ENCODE assay signal across 26 mouse cellular contexts in the genomic region with DNA sequence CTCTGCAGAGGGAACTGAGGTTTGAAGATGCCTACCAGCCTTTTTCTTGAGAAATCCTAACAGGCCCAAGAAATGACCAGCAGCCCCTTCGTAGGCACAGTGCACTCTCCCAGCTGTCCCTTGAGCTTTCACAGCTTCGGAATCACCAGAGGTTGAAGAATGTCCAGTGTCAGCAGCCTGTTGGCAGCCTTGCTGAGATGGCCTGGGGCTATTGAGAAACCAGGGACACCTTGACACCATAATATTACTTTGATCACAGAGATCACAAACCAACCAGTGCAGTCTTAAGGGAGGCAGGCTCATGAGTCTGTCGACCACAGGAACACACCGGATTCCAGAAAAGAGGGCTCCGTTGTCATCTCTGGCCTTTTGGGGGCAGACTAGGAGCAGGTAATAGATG. TPM values are rescaled to one million over a fixed set of nuclear protein-coding genes. Genes with fewer than 3 reads are reported as not detected.
DNase-seq lines count a peak whose midpoint lies in the region; ATAC-seq and TF ChIP-seq lines count a peak whose summit lies in the region.
"Had no signal": no experiment of that assay in that cellular context is flagged by ENCODE, and none has a peak within 500 bp of the region (broad histone marks: within the 10 kb centered on the region; RNA-seq: fewer than 3 reads in every experiment).

No protein-coding gene starts in this region.

- DNase-seq in liver, adult 2 months (ENCODE audit: extremely low read depth, low read depth, low spot score), result peak; percentile 62
- DNase-seq in MEL (ENCODE audit: low read depth, low spot score), result no peak
- DNase-seq in splenic B cell, adult 2 months (ENCODE audit: low read depth, low spot score), result peak; percentile 15
- no peak for DNase-seq in lung, postnatal 0 days (ENCODE audit: low spot score)
- DNase-seq in cerebellum, postnatal 10 days, result no peak
- DNase-seq: adrenal gland, postnatal 25 days; cerebellum, adult 9-10 months; heart, adult 18-20 months; heart, postnatal 36 days; layer of hippocampus, postnatal 36 days; right cerebral cortex, postnatal 14 days; spleen, adult 18-20 months; thymus, adult 2 months had no signal

- no peak for ATAC-seq in intestine, embryonic 16.5 days
- no peak for ATAC-seq in intestine, embryonic 15.5 days
- no peak for ATAC-seq in liver, embryonic 12.5 days
- no peak for ATAC-seq in lung, postnatal 0 days
- ATAC-seq: midbrain, embryonic 15.5 days had no signal

- H3K4me3 ChIP-seq in intestine, embryonic 16.5 days (ENCODE audit: low read length), result no peak overlapping the region
- no peak overlapping the region for H3K4me3 ChIP-seq in intestine, embryonic 15.5 days (replicated peaks)
- H3K4me3 ChIP-seq in liver, adult 2 months (ENCODE audit: insufficient read depth, low read depth, low read length), result no peak overlapping the region
- H3K4me3 ChIP-seq in liver, embryonic 12.5 days, result no peak overlapping the region
- no peak overlapping the region for H3K4me3 ChIP-seq in MEL (ENCODE audit: control insufficient read depth in 1 of 2, insufficient read depth in 1 of 2, low read depth in 2 of 2, low read length in 2 of 2)
- no peak overlapping the region for H3K4me3 ChIP-seq in lung, postnatal 0 days (ENCODE audit: low read depth, low read length)
- H3K4me3 ChIP-seq: embryonic facial prominence, embryonic 10.5 days; forebrain, embryonic 12.5 days; hindbrain, embryonic 13.5 days; layer of hippocampus, adult 2 months; limb, embryonic 15.5 days; midbrain, embryonic 15.5 days; neural tube, embryonic 12.5 days had no signal

- H3K36me3 ChIP-seq in intestine, embryonic 16.5 days (ENCODE audit: control insufficient read depth, insufficient read depth, low read length), result no peaks in the 10 kb centered on the region
- H3K36me3 ChIP-seq in intestine, embryonic 15.5 days, result no peaks in the 10 kb centered on the region
- no peaks in the 10 kb centered on the region for H3K36me3 ChIP-seq in liver, adult 2 months (ENCODE audit: control insufficient read depth, insufficient read depth, low read length)
- no peaks in the 10 kb centered on the region for H3K36me3 ChIP-seq in liver, embryonic 12.5 days
- H3K36me3 ChIP-seq in MEL (ENCODE audit: control insufficient read depth in 1 of 2, insufficient read depth in 2 of 2, low read length in 2 of 2), result no peaks in the 10 kb centered on the region
- H3K36me3 ChIP-seq in splenic B cell, adult 2 months (ENCODE audit: control insufficient read depth, insufficient read depth, low read length, poor library complexity, severe bottlenecking), result no peaks in the 10 kb centered on the region
- no peaks in the 10 kb centered on the region for H3K36me3 ChIP-seq in lung, postnatal 0 days (ENCODE audit: insufficient read depth, low read length)
- H3K36me3 ChIP-seq: embryonic facial prominence, embryonic 10.5 days; forebrain, embryonic 12.5 days; hindbrain, embryonic 13.5 days; limb, embryonic 15.5 days; midbrain, embryonic 15.5 days; neural tube, embryonic 12.5 days had no signal

- TF ChIP-seq CTCF in liver, adult 2 months (IDR thresholded peaks at IDR 0.05; ENCODE audit: low read depth, low read length), result no peak
- peak in 1 of 3 experiments; percentile 8; a peak in 1 of 6 replicates for TF ChIP-seq CTCF in MEL (IDR thresholded peaks at IDR 0.05 in 2 of 3, conservative IDR thresholded peaks at IDR 0.05 in 1 of 3; ENCODE audit: control insufficient read depth in 1 of 3, insufficient read depth in 1 of 3, low read depth in 2 of 3, low read length in 3 of 3, poor library complexity in 1 of 3, severe bottlenecking in 1 of 3)
- TF ChIP-seq CTCF in lung, postnatal 0 days (IDR thresholded peaks at IDR 0.05), result no peak

- H3K4me1 ChIP-seq in intestine, embryonic 16.5 days (ENCODE audit: control insufficient read depth, insufficient read depth, low read length), result peaks cover 13% of the 10 kb centered on the region
- peaks cover 5% of the 10 kb centered on the region; the same call in 1 of the 2 replicates for H3K4me1 ChIP-seq in intestine, embryonic 15.5 days (replicated peaks)
- peaks cover 9% of the 10 kb centered on the region for H3K4me1 ChIP-seq in liver, adult 2 months (ENCODE audit: control insufficient read depth, insufficient read depth, low read length)
- peaks cover 13% of the 10 kb centered on the region for H3K4me1 ChIP-seq in liver, embryonic 12.5 days
- H3K4me1 ChIP-seq in MEL (ENCODE audit: control insufficient read depth in 1 of 2, insufficient read depth in 2 of 2, low read length in 2 of 2), result no peaks in the 10 kb centered on the region
- H3K4me1 ChIP-seq in lung, postnatal 0 days (ENCODE audit: insufficient read depth, low read depth, low read length), result no peaks in the 10 kb centered on the region; the same call in 1 of the 2 replicates
- H3K4me1 ChIP-seq: forebrain, embryonic 12.5 days; hindbrain, embryonic 13.5 days; midbrain, embryonic 15.5 days had no signal

- 0 out of 2 replicates have a peak overlapping the region, but pooled peaks have one; percentile 10 for H3K9ac ChIP-seq in intestine, embryonic 16.5 days (ENCODE audit: low read depth, low read length)
- no peak overlapping the region for H3K9ac ChIP-seq in intestine, embryonic 15.5 days
- H3K9ac ChIP-seq in liver, adult 2 months (ENCODE audit: low read depth, low read length), result no peak overlapping the region
- H3K9ac ChIP-seq in liver, embryonic 12.5 days, result no peak overlapping the region
- no peak overlapping the region for H3K9ac ChIP-seq in MEL (ENCODE audit: control insufficient read depth, low read depth, low read length, poor library complexity, severe bottlenecking)
- no peak overlapping the region for H3K9ac ChIP-seq in lung, postnatal 0 days (replicated peaks; ENCODE audit: low read depth)
- H3K9ac ChIP-seq: forebrain, embryonic 12.5 days; hindbrain, embryonic 13.5 days; limb, embryonic 15.5 days; midbrain, embryonic 15.5 days; neural tube, embryonic 12.5 days had no signal

- no peak for TF ChIP-seq EP300 in MEL (IDR thresholded peaks at IDR 0.05; ENCODE audit: low read depth in 1 of 2, low read length in 2 of 2)
- no peak for TF ChIP-seq EP300 in lung, postnatal 0 days (IDR thresholded peaks at IDR 0.05)

- no peak for TF ChIP-seq POLR2A in liver, adult 2 months (IDR thresholded peaks at IDR 0.05; ENCODE audit: extremely low read depth, insufficient read depth, low read length)
- TF ChIP-seq POLR2A in MEL (IDR thresholded peaks at IDR 0.05; ENCODE audit: control insufficient read depth in 1 of 2, insufficient read depth in 1 of 2, low read depth in 1 of 2, low read length in 2 of 2, poor library complexity in 1 of 2), result no peak

- WGBS in intestine, embryonic 16.5 days, result 75% methylated on average over 5 of the region's 5 CpGs
- 72% methylated on average over 5 of the region's 5 CpGs for WGBS in intestine, embryonic 15.5 days
- WGBS in liver, adult 2 months, result 55% methylated on average over 5 of the region's 5 CpGs
- WGBS in liver, embryonic 12.5 days (ENCODE audit: insufficient replicate concordance), result 60% methylated on average over 5 of the region's 5 CpGs
- 70% methylated on average over 5 of the region's 5 CpGs for WGBS in lung, postnatal 0 days

- H3K27me3 ChIP-seq in intestine, embryonic 16.5 days (replicated peaks; ENCODE audit: control insufficient read depth, insufficient read depth, low read length), result no peaks in the 10 kb centered on the region
- no peaks in the 10 kb centered on the region for H3K27me3 ChIP-seq in intestine, embryonic 15.5 days (replicated peaks)
- H3K27me3 ChIP-seq in liver, adult 2 months (ENCODE audit: control insufficient read depth, insufficient read depth, low read length), result no peaks in the 10 kb centered on the region
- no peaks in the 10 kb centered on the region; the same call in 1 of the 2 replicates for H3K27me3 ChIP-seq in liver, embryonic 12.5 days (replicated peaks)
- H3K27me3 ChIP-seq in MEL (ENCODE audit: control insufficient read depth in 1 of 2, insufficient read depth in 2 of 2, low read length in 2 of 2), result peaks cover 0 to 2% of the 10 kb centered on the region in 2 experiments; a peak in 1 of 4 replicates
- H3K27me3 ChIP-seq in splenic B cell, adult 2 months (ENCODE audit: control insufficient read depth, insufficient read depth, low read length, poor library complexity, severe bottlenecking), result no peaks in the 10 kb centered on the region
- H3K27me3 ChIP-seq in lung, postnatal 0 days (replicated peaks; ENCODE audit: insufficient read depth, low read length), result no peaks in the 10 kb centered on the region
- H3K27me3 ChIP-seq: forebrain, embryonic 12.5 days; hindbrain, embryonic 13.5 days; limb, embryonic 15.5 days; midbrain, embryonic 15.5 days; neural tube, embryonic 12.5 days had no signal

- no peaks in the 10 kb centered on the region for H3K9me3 ChIP-seq in intestine, embryonic 16.5 days (ENCODE audit: control insufficient read depth, low read length)
- H3K9me3 ChIP-seq in intestine, embryonic 15.5 days, result no peaks in the 10 kb centered on the region
- H3K9me3 ChIP-seq in liver, embryonic 12.5 days (replicated peaks), result no peaks in the 10 kb centered on the region
- no peaks in the 10 kb centered on the region for H3K9me3 ChIP-seq in MEL (replicated peaks; ENCODE audit: insufficient read depth, low read length)
- H3K9me3 ChIP-seq in lung, postnatal 0 days (ENCODE audit: low read length), result no peaks in the 10 kb centered on the region
- H3K9me3 ChIP-seq: embryonic facial prominence, embryonic 10.5 days; forebrain, embryonic 12.5 days; hindbrain, embryonic 13.5 days; limb, embryonic 15.5 days; midbrain, embryonic 15.5 days; neural tube, embryonic 12.5 days had no signal

- peak; percentile 1 for TF ChIP-seq RAD21 in MEL (IDR thresholded peaks at IDR 0.05; ENCODE audit: low read depth, low read length)

- H3K4me2 ChIP-seq in intestine, embryonic 16.5 days (ENCODE audit: low read depth, low read length), result no peak overlapping the region
- no peak overlapping the region for H3K4me2 ChIP-seq in intestine, embryonic 15.5 days (replicated peaks)
- H3K4me2 ChIP-seq in liver, embryonic 12.5 days, result no peak overlapping the region
- H3K4me2 ChIP-seq in lung, postnatal 0 days (replicated peaks; ENCODE audit: low read depth, low read length), result no peak overlapping the region
- H3K4me2 ChIP-seq: forebrain, embryonic 12.5 days; hindbrain, embryonic 13.5 days; limb, embryonic 15.5 days; midbrain, embryonic 15.5 days; neural tube, embryonic 12.5 days had no signal

- H3K79me2 ChIP-seq in liver, adult 2 months (ENCODE audit: control insufficient read depth, insufficient read depth, low read length), result no peaks in the 10 kb centered on the region
- H3K79me2 ChIP-seq in MEL (ENCODE audit: control insufficient read depth, insufficient read depth, low read length, poor library complexity), result no peaks in the 10 kb centered on the region

- H3K27ac ChIP-seq in intestine, embryonic 16.5 days (ENCODE audit: low read length), result peak overlapping the region; percentile 63
- H3K27ac ChIP-seq in intestine, embryonic 15.5 days, result no peak overlapping the region
- no peak overlapping the region for H3K27ac ChIP-seq in liver, adult 2 months (replicated peaks; ENCODE audit: insufficient read depth, low read depth, low read length)
- no peak overlapping the region for H3K27ac ChIP-seq in liver, embryonic 12.5 days
- H3K27ac ChIP-seq in MEL (ENCODE audit: control insufficient read depth, low read depth, low read length), result no peak overlapping the region
- H3K27ac ChIP-seq in lung, postnatal 0 days (ENCODE audit: low read length), result no peak overlapping the region
- H3K27ac ChIP-seq: embryonic facial prominence, embryonic 10.5 days; forebrain, embryonic 12.5 days; hindbrain, embryonic 13.5 days; layer of hippocampus, adult 2 months; limb, embryonic 15.5 days; macrophage; midbrain, embryonic 15.5 days; neural tube, embryonic 12.5 days had no signal

RNA-seq across cellular contexts. Expression of a gene that starts 2.9 kb away (rescaled TPM):
- polyA plus RNA-seq in intestine, embryonic 16.5 days (2015; fragmentation: Nextera tagmentation; extraction: Ambion mirVana), result 2.0 and 2.5 TPM in 2 replicates
- polyA plus RNA-seq in intestine, embryonic 15.5 days (2015; fragmentation: Nextera tagmentation; extraction: Ambion mirVana), result 1.6 and 2.4 TPM in 2 replicates
- 0.65 and 0.67 TPM in 2 replicates for total RNA-seq in liver, adult 2 months (2014; rRNA removed)
- polyA plus RNA-seq in liver, adult 2 months (2012; rRNA removed), result not detected in 2 replicates
- 0.18 TPM in 1 of 2 replicates, not detected in the other for polyA plus RNA-seq in liver, embryonic 12.5 days (2016; fragmentation: Nextera tagmentation; extraction: Ambion mirVana)
- not detected in 2 replicates for total RNA-seq in MEL (2012; rRNA removed)
- under 1 TPM in 1 of 2 experiments, not detected in 1; 0.22 TPM for polyA plus RNA-seq in MEL (2012; ENCODE audit: insufficient read depth in 1 of 2, insufficient read length in 2 of 2, low read depth in 1 of 2, low replicate concordance in 2 of 2, missing spikeins in 1 of 2)
- 1.7 TPM in 2 replicates for polyA plus RNA-seq in lung, postnatal 0 days (2015; fragmentation: Nextera tagmentation; extraction: Ambion mirVana)
- total RNA-seq: heart, adult 18-20 months; heart, postnatal 36 days; layer of hippocampus, adult 2 months; layer of hippocampus, postnatal 36 days; left cerebral cortex, postnatal 25 days had no signal
- polyA plus RNA-seq: C2C12; embryonic facial prominence, embryonic 10.5 days; macrophage; midbrain, embryonic 15.5 days had no signal

Comparison
In these comparisons a context has a peak if more than half of its experiments do, and no peak if none do; other contexts are left out.
1. DNase-seq: peak in liver, adult 2 months (single experiment) and splenic B cell, adult 2 months (single experiment); none in MEL (single experiment), lung, postnatal 0 days (single experiment) and cerebellum, postnatal 10 days (0 of 2).